Comparison of ENCODE assay signal across 8 mouse cellular contexts in genomic region chrX:48452931-48453673, GRCm38 (mm10). TPM values are rescaled to one million over a fixed set of nuclear protein-coding genes. Genes with fewer than 3 reads are reported as not detected.
A peak's percentile ranks its signal among the peaks of the same experiment; 100 is the strongest.
DNase-seq lines count a peak whose midpoint lies in the region; ATAC-seq and TF ChIP-seq lines count a peak whose summit lies in the region.

No protein-coding gene starts in this region.

- H3K4me1 ChIP-seq in heart, embryonic 10.5 days: peaks cover 36% of the 10 kb centered on the region
- peaks cover 21% of the 10 kb centered on the region; the same call in 1 of the 2 replicates for H3K4me1 ChIP-seq in heart, postnatal 0 days (ENCODE audit: control insufficient read depth, insufficient read depth)
- H3K4me1 ChIP-seq in limb, embryonic 14.5 days (ENCODE audit: control insufficient read depth, insufficient read depth, low read length): no peaks in the 10 kb centered on the region
- H3K4me1 ChIP-seq in midbrain, postnatal 0 days (ENCODE audit: insufficient read depth, low read length): no peaks in the 10 kb centered on the region

- no peaks in the 10 kb centered on the region for H3K9me3 ChIP-seq in heart, embryonic 10.5 days
- no peaks in the 10 kb centered on the region; the same call in 1 of the 2 replicates for H3K9me3 ChIP-seq in heart, postnatal 0 days (replicated peaks; ENCODE audit: control insufficient read depth, low read length)
- H3K9me3 ChIP-seq in limb, embryonic 14.5 days (ENCODE audit: control insufficient read depth, low read length): no peaks in the 10 kb centered on the region
- H3K9me3 ChIP-seq in midbrain, postnatal 0 days (ENCODE audit: low read length): no peaks in the 10 kb centered on the region

- WGBS in heart, embryonic 10.5 days: 16% methylated on average over 59 of the region's 71 CpGs
- 19% methylated on average over 40 of the region's 71 CpGs for WGBS in heart, postnatal 0 days
- WGBS in limb, embryonic 14.5 days: 12% methylated on average over 20 of the region's 71 CpGs
- WGBS in midbrain, postnatal 0 days: 32% methylated on average over 39 of the region's 71 CpGs

- ATAC-seq in heart, postnatal 0 days (ENCODE audit: insufficient read depth, low read depth): no peak
- ATAC-seq in limb, embryonic 14.5 days (ENCODE audit: low FRiP score, low read depth): 0 out of 2 replicates have a peak, but pooled peaks have one; percentile 17
- ATAC-seq in midbrain, postnatal 0 days (ENCODE audit: low FRiP score): peak; percentile 35; the same call in 1 of the 2 replicates

- no peak for TF ChIP-seq EP300 in heart, postnatal 0 days (IDR thresholded peaks at IDR 0.05; ENCODE audit: low read depth)

- intact Hi-C loops in heart, postnatal 25 days (cut with DNase I): no loop called here

- peaks cover 36% of the 10 kb centered on the region for H3K27me3 ChIP-seq in heart, embryonic 10.5 days (ENCODE audit: insufficient read depth, poor library complexity, severe bottlenecking)
- no peaks in the 10 kb centered on the region for H3K27me3 ChIP-seq in heart, postnatal 0 days (ENCODE audit: control insufficient read depth, insufficient read depth, low read length)
- H3K27me3 ChIP-seq in limb, embryonic 14.5 days (ENCODE audit: control insufficient read depth, insufficient read depth, low read length): no peaks in the 10 kb centered on the region
- no peaks in the 10 kb centered on the region for H3K27me3 ChIP-seq in midbrain, postnatal 0 days (ENCODE audit: insufficient read depth, low read length)

- TF ChIP-seq CTCF in brain, embryonic 14.5 days (IDR thresholded peaks at IDR 0.05; ENCODE audit: borderline replicate concordance, extremely low read depth, insufficient read depth, insufficient read length): no peak
- no peak for TF ChIP-seq CTCF in heart, postnatal 0 days (IDR thresholded peaks at IDR 0.05; ENCODE audit: low read depth)
- TF ChIP-seq CTCF in midbrain, postnatal 0 days (IDR thresholded peaks at IDR 0.05): no peak

- H3K4me2 ChIP-seq in heart, postnatal 0 days (ENCODE audit: low read depth, low read length): peak overlapping the region; percentile 68
- H3K4me2 ChIP-seq in limb, embryonic 14.5 days (replicated peaks; ENCODE audit: low read depth, low read length, severe bottlenecking): peak overlapping the region; percentile 47
- H3K4me2 ChIP-seq in midbrain, postnatal 0 days (ENCODE audit: low read depth, low read length, poor library complexity, severe bottlenecking): peak overlapping the region; percentile 47

- H3K27ac ChIP-seq in heart, embryonic 10.5 days: peak overlapping the region; percentile 89
- H3K27ac ChIP-seq in heart, postnatal 0 days (ENCODE audit: low read depth): peak overlapping the region; percentile 89
- no peak overlapping the region for H3K27ac ChIP-seq in limb, embryonic 14.5 days (replicated peaks; ENCODE audit: low read depth, low read length)
- no peak overlapping the region for H3K27ac ChIP-seq in midbrain, postnatal 0 days (ENCODE audit: low read depth, low read length)

- peak overlapping the region; percentile 87 for H3K9ac ChIP-seq in heart, postnatal 0 days (replicated peaks; ENCODE audit: low read depth, low read length)
- H3K9ac ChIP-seq in limb, embryonic 14.5 days (ENCODE audit: low read depth, low read length, severe bottlenecking): peak overlapping the region; percentile 62
- H3K9ac ChIP-seq in midbrain, postnatal 0 days (replicated peaks; ENCODE audit: low read length, poor library complexity, severe bottlenecking): no peak overlapping the region

- no peak for DNase-seq in heart, embryonic 10.5 days (ENCODE audit: low spot score)
- DNase-seq in heart, postnatal 25 days (ENCODE audit: low spot score): no peak
- DNase-seq in brain, embryonic 14.5 days (ENCODE audit: low read depth): peak; percentile 8
- no peak for DNase-seq in heart, postnatal 0 days (ENCODE audit: low spot score)
- no peak for DNase-seq in limb, embryonic 14.5 days (ENCODE audit: low spot score)
- DNase-seq in midbrain, postnatal 0 days (ENCODE audit: low spot score): no peak
- no peak for DNase-seq in right cerebral cortex, postnatal 10 days (ENCODE audit: low spot score in 2 of 2)
- DNase-seq in layer of hippocampus, postnatal 10 days (ENCODE audit: low spot score in 2 of 2): no peak

- H3K4me3 ChIP-seq in heart, embryonic 10.5 days: peak overlapping the region; percentile 68
- H3K4me3 ChIP-seq in heart, postnatal 0 days (ENCODE audit: low read depth, low read length): peak overlapping the region; percentile 75
- H3K4me3 ChIP-seq in limb, embryonic 14.5 days (replicated peaks; ENCODE audit: low read length): peak overlapping the region; percentile 49
- H3K4me3 ChIP-seq in midbrain, postnatal 0 days (ENCODE audit: low read depth, low read length): peak overlapping the region; percentile 34

- no peaks in the 10 kb centered on the region for H3K36me3 ChIP-seq in heart, embryonic 10.5 days
- no peaks in the 10 kb centered on the region for H3K36me3 ChIP-seq in heart, postnatal 0 days (replicated peaks; ENCODE audit: control insufficient read depth, insufficient read depth, low read length)
- no peaks in the 10 kb centered on the region for H3K36me3 ChIP-seq in limb, embryonic 14.5 days (ENCODE audit: control insufficient read depth, insufficient read depth, low read length)
- H3K36me3 ChIP-seq in midbrain, postnatal 0 days (ENCODE audit: insufficient read depth, low read length): no peaks in the 10 kb centered on the region

- no peak for TF ChIP-seq POLR2A in brain, embryonic 14.5 days (IDR thresholded peaks at IDR 0.05; ENCODE audit: borderline replicate concordance, extremely low read depth, insufficient read depth, insufficient read length, poor library complexity, severe bottlenecking)
- no peak for TF ChIP-seq POLR2A in limb, embryonic 14.5 days (IDR thresholded peaks at IDR 0.05; ENCODE audit: borderline replicate concordance, extremely low read depth, insufficient read depth, insufficient read length)

RNA-seq across cellular contexts. Expression of gene Elf4, which starts 9.8 kb away (rescaled TPM):
- 9.9 and 15.7 TPM in 2 replicates for polyA plus RNA-seq in heart, embryonic 10.5 days (2016; fragmentation: Nextera tagmentation; extraction: Ambion mirVana)
- 1 to 10 TPM; 6.0 to 6.4 TPM for total RNA-seq in heart, postnatal 25 days (2021)
- polyA plus RNA-seq in brain, embryonic 14.5 days (2012; rRNA removed): 2.1 and 2.8 TPM in 2 replicates
- total RNA-seq in heart, postnatal 0 days (2014; rRNA removed; ENCODE audit: low replicate concordance): 12.3 and 13.0 TPM in 2 replicates
- 4.1 and 4.6 TPM in 2 replicates for polyA plus RNA-seq in heart, postnatal 0 days (2015; fragmentation: Nextera tagmentation; extraction: Ambion mirVana)
- polyA plus RNA-seq in limb, embryonic 14.5 days (2012; rRNA removed): 24.3 and 29.6 TPM in 2 replicates
- 11.1 and 12.0 TPM in 2 replicates for polyA plus RNA-seq in limb, embryonic 14.5 days (2014; fragmentation: Nextera tagmentation; extraction: Ambion mirVana)
- 0.99 and 1.2 TPM in 2 replicates for total RNA-seq in midbrain, postnatal 0 days (2014; rRNA removed)
- polyA plus RNA-seq in midbrain, postnatal 0 days (2015; fragmentation: Nextera tagmentation; extraction: Ambion mirVana): 0.22 and 0.23 TPM in 2 replicates
- 1 to 10 TPM; 1.0 TPM for total RNA-seq in layer of hippocampus, postnatal 10 days (2021)

Comparison
In these comparisons a context has a peak if more than half of its experiments do, and no peak if none do; other contexts are left out.
1. H3K27ac ChIP-seq: peak in heart, embryonic 10.5 days (single experiment) and heart, postnatal 0 days (single experiment); none in limb, embryonic 14.5 days (single experiment) and midbrain, postnatal 0 days (single experiment).
2. Peak in every context shown above with its lines, with median percentiles within 50 percentile points of each other: H3K4me3 ChIP-seq and H3K4me2 ChIP-seq.